Mouse (Mus musculus) forebrain, postnatal 0 days (tissue): ENCODE measurements around the gene Mss51. TPM values are rescaled to one million over a fixed set of nuclear protein-coding genes. Genes with fewer than 3 reads are reported as not detected.

ENCODE experiments used
- ATAC-seq: fragments of 200-750 bp; cut with Nextera tagmentation; 2 replicates; pipeline ENCODE4 v1.8.0; 2017; ENCODE audit warnings: mild to moderate bottlenecking, moderate library complexity
- DNase-seq: peaks from one replicate; pipeline ENCODE4 v3.0.0-alpha.2; 2015
- H3K27ac ChIP-seq: fragments of 300-500 bp; sonication (generic); 2 replicates; pipeline ENCODE4 v1.5.1; 2014; ENCODE audit warnings: low read depth, mild to moderate bottlenecking, antibody characterized with exemption, low read length, moderate library complexity, mixed read lengths
- H3K27me3 ChIP-seq: fragments of 300-500 bp; sonication (generic); 2 replicates; pipeline ENCODE4 v1.6.1; 2014; ENCODE audit warnings: mild to moderate bottlenecking, low read length, mixed read lengths; ENCODE audit not compliant: insufficient read depth
- H3K36me3 ChIP-seq: fragments of 300-500 bp; sonication (generic); 2 replicates; pipeline ENCODE4 v1.6.1; 2014; ENCODE audit warnings: mild to moderate bottlenecking, moderate library complexity; ENCODE audit not compliant: insufficient read depth
- H3K4me1 ChIP-seq: fragments of 300-500 bp; sonication (generic); 2 replicates; pipeline ENCODE4 v1.6.1; 2014; ENCODE audit warnings: antibody characterized with exemption; ENCODE audit not compliant: insufficient read depth
- H3K4me2 ChIP-seq: fragments of 300-500 bp; sonication (generic); 2 replicates; pipeline ENCODE4 v1.6.1; 2014; ENCODE audit warnings: low read depth, mild to moderate bottlenecking, moderate library complexity
- H3K4me3 ChIP-seq: fragments of 300-500 bp; sonication (generic); 2 replicates; pipeline ENCODE4 v1.5.1; 2014; ENCODE audit warnings: low read depth, low read length, mixed read lengths
- H3K9ac ChIP-seq: fragments of 300-500 bp; sonication (generic); 2 replicates; pipeline ENCODE4 v1.6.1; 2014; ENCODE audit warnings: mild to moderate bottlenecking
- H3K9me3 ChIP-seq: fragments of 300-500 bp; sonication (generic); 2 replicates; pipeline ENCODE4 v1.6.1; 2016; ENCODE audit warnings: low read length
- CTCF ChIP-seq: sonication (generic); IDR thresholded peaks from 2 replicates; pipeline ENCODE4 v1.5.1; 2016; ENCODE audit warnings: antibody characterized with exemption, control low read depth, low read depth
- WGBS: fragments of 180-500 bp; shearing (Covaris S2); extraction: QIAGEN DNeasy Blood & Tissue Kit; methylation state at CpG from one replicate; pipeline ENCODE4 v1.1.7; 2014; 5-methylcytosine and 5-hydroxymethylcytosine counted together
- polyA plus RNA-seq: library from polyadenylated mRNA; unstranded; fragments of >200 nt; fragmentation: Nextera tagmentation; extraction: Ambion mirVana; gene quantifications from 2 replicates; pipeline ENCODE4 v1.2.1, GENCODE M21; 2015
- total RNA-seq: library from RNA; depleted of rRNA; stranded (reverse); fragments of >200 nt; gene quantifications from 2 replicates; pipeline ENCODE4 v1.2.3, GENCODE M21; 2014

Gene Mss51
- total and polyA plus RNA-seq, 2 experiments from 2014 or later: 0.14 TPM; not detected in 1

GRCm38 (mm10) chr14:20508424-20508823, 11.7 kb upstream of the Mss51 start:
- no peak for ATAC-seq
- Histone ChIP-seq H3K9ac (no peak overlapping the region), H3K27me3 (no peaks in the 10 kb centered on the region), H3K27ac (no peak overlapping the region), H3K4me1 (no peaks in the 10 kb centered on the region), H3K9me3 (no peaks in the 10 kb centered on the region), H3K36me3 (peaks cover 11% of the 10 kb centered on the region; the same call in 1 of the 2 replicates), H3K4me2 (no peak overlapping the region), H3K4me3 (no peak overlapping the region)
- no peak for TF ChIP-seq CTCF
- DNase-seq: no peak
- WGBS: 69% methylated on average over 2 of the region's 2 CpGs

- no peak for ATAC-seq
- TF ChIP-seq CTCF: no peak
- Histone ChIP-seq H3K27ac (no peak overlapping the region), H3K4me2 (no peak overlapping the region), H3K9ac (no peak overlapping the region), H3K4me1 (no peaks in the 10 kb centered on the region), H3K36me3 (peaks cover 15% of the 10 kb centered on the region), H3K9me3 (no peaks in the 10 kb centered on the region), H3K27me3 (no peaks in the 10 kb centered on the region), H3K4me3 (no peak overlapping the region)
- DNase-seq: no peak
- 96% methylated on average over 10 of the region's 10 CpGs for WGBS
Measured at GRCm38 (mm10) chr14:20502966-20503365, 6.3 kb upstream of the Mss51 start.

GRCm38 (mm10) chr14:20499982-20500381, 3.3 kb upstream of the Mss51 start:
- Histone ChIP-seq H3K27me3 (no peaks in the 10 kb centered on the region), H3K27ac (no peak overlapping the region), H3K4me1 (no peaks in the 10 kb centered on the region), H3K36me3 (peaks cover 19% of the 10 kb centered on the region), H3K4me2 (no peak overlapping the region), H3K9me3 (no peaks in the 10 kb centered on the region), H3K9ac (no peak overlapping the region), H3K4me3 (no peak overlapping the region)
- 77% methylated on average over 3 of the region's 3 CpGs for WGBS
- ATAC-seq (no peak), DNase-seq (no peak)
- no peak for TF ChIP-seq CTCF

GRCm38 (mm10) chr14:20486031-20486430, 10.7 kb downstream of the Mss51 start:
- H3K27me3 ChIP-seq: no peaks in the 10 kb centered on the region
- DNase-seq: no peak
- no peak overlapping the region for H3K27ac ChIP-seq
- no peak for TF ChIP-seq CTCF
- no peak overlapping the region for H3K4me2 ChIP-seq
- no peak overlapping the region for H3K9ac ChIP-seq
- H3K36me3 ChIP-seq: peaks cover 13% of the 10 kb centered on the region
- H3K9me3 ChIP-seq: no peaks in the 10 kb centered on the region
- 97% methylated on average over 5 of the region's 5 CpGs for WGBS
- H3K4me3 ChIP-seq: no peak overlapping the region
- H3K4me1 ChIP-seq: no peaks in the 10 kb centered on the region
- ATAC-seq: no peak

GRCm38 (mm10) chr14:20482051-20482751, 14.5 kb downstream of the Mss51 start:
- 89% methylated on average over 7 of the region's 7 CpGs for WGBS

GRCm38 (mm10) chr14:20481211-20481610, 15.5 kb downstream of the Mss51 start:
- Histone ChIP-seq H3K4me1 (no peaks in the 10 kb centered on the region), H3K9ac (no peak overlapping the region), H3K27ac (no peak overlapping the region), H3K36me3 (peaks cover 10% of the 10 kb centered on the region), H3K4me2 (no peak overlapping the region), H3K27me3 (no peaks in the 10 kb centered on the region), H3K9me3 (no peaks in the 10 kb centered on the region), H3K4me3 (no peak overlapping the region)
- WGBS: 19% methylated on average over 5 of the region's 5 CpGs
- no peak for DNase-seq
- no peak for ATAC-seq
- no peak for TF ChIP-seq CTCF

More at GRCm38 (mm10) chr14:20482051-20482751, 14.5 kb downstream of the Mss51 start:
- ATAC-seq (no peak), DNase-seq (no peak)
- Histone ChIP-seq H3K4me3 (no peak overlapping the region), H3K4me2 (no peak overlapping the region), H3K9me3 (no peaks in the 10 kb centered on the region), H3K27ac (no peak overlapping the region), H3K27me3 (no peaks in the 10 kb centered on the region), H3K9ac (no peak overlapping the region), H3K4me1 (no peaks in the 10 kb centered on the region), H3K36me3 (peaks cover 10% of the 10 kb centered on the region)
- TF ChIP-seq CTCF: no peak

- Histone ChIP-seq H3K4me1 (no peaks in the 10 kb centered on the region), H3K27me3 (no peaks in the 10 kb centered on the region), H3K9me3 (no peaks in the 10 kb centered on the region), H3K9ac (peak overlapping the region; percentile 68; the same call in 1 of the 2 replicates), H3K27ac (no peak overlapping the region), H3K4me3 (peak overlapping the region; percentile 67), H3K36me3 (peaks cover 10% of the 10 kb centered on the region), H3K4me2 (peak overlapping the region; percentile 71)
- 72% methylated on average over 1 of the region's 1 CpGs for WGBS
- DNase-seq: no peak
- ATAC-seq: no peak
- TF ChIP-seq CTCF: no peak
Measured at GRCm38 (mm10) chr14:20480195-20480579, 16.5 kb downstream of the Mss51 start.
